Mouse (Mus musculus): ENCODE data around the gene 0610009B22Rik.

DNA sequence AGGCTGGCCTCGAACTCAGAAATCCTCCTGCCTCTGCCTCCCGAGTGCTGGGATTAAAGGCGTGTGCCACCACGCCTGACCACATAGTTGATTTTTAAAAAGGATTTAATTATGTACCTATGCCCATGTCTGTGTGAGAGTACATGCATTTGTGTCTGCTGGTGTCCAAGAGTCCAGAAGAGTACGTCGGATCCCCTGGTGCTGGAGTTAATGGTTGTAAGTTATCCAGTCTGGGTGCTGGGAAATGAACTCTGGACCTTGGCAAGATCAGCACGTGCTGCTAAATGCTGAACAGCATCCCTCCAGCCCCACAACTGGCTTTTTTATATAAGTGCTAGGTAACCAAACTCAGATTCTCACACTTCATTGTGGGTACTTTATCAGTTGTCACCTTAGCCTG is 17.8 kb downstream of the 0610009B22Rik start:
- TF ChIP-seq CTCF (IDR thresholded peaks at IDR 0.05; ENCODE audit: low read depth, low read length) (no peak), POLR2A (IDR thresholded peaks at IDR 0.05; ENCODE audit: extremely low read depth, insufficient read depth, low read length) (no peak)

Measured in liver, adult 2 months (tissue).